Mouse (Mus musculus): ENCODE measurements around the gene Fam168a.
"Not testable (repeated sequence)": the region's sequence is repeated elsewhere in the genome, so short reads cannot be mapped to it uniquely, and the experiment has no call there.

Gene Fam168a

GRCm38 (mm10) chr7:100844385-100845025 lies 138.1 kb downstream of the Fam168a start:
- DNase-seq: no peak

- DNase-seq: no peak
These were observed 138.6 kb downstream of the Fam168a start for GRCm38 (mm10) chr7:100845026-100845400.

- DNase-seq: peak; percentile 81
These were observed 139.0 kb downstream of the Fam168a start for GRCm38 (mm10) chr7:100845412-100845811.

GRCm38 (mm10) chr7:100846033-100846432 lies 139.6 kb downstream of the Fam168a start:
- not testable (repeated sequence) for DNase-seq

GRCm38 (mm10) chr7:100847131-100847530 lies 140.7 kb downstream of the Fam168a start:
- no peak for DNase-seq

GRCm38 (mm10) chr7:100848744-100849143 lies 142.3 kb downstream of the Fam168a start:
- DNase-seq: peak; percentile 84

GRCm38 (mm10) chr7:100849508-100849907 lies 143.1 kb downstream of the Fam168a start:
- no peak for DNase-seq

- no peak for DNase-seq
These were observed 145.3 kb downstream of the Fam168a start for GRCm38 (mm10) chr7:100851481-100852356.

GRCm38 (mm10) chr7:100853396-100853795 lies 147.0 kb downstream of the Fam168a start:
- DNase-seq: no peak

- DNase-seq: no peak
These were observed 147.8 kb downstream of the Fam168a start for GRCm38 (mm10) chr7:100854137-100854814.

- no peak for DNase-seq
These were observed 148.4 kb downstream of the Fam168a start for GRCm38 (mm10) chr7:100854861-100855260.

- DNase-seq: no peak
These were observed 148.9 kb downstream of the Fam168a start for GRCm38 (mm10) chr7:100855300-100855699.

GRCm38 (mm10) chr7:100855795-100856573 lies 149.5 kb downstream of the Fam168a start:
- DNase-seq: peak; percentile 62

GRCm38 (mm10) chr7:100860450-100860849 lies 154.0 kb downstream of the Fam168a start:
- DNase-seq: no peak

GRCm38 (mm10) chr7:100861209-100861608 lies 154.8 kb downstream of the Fam168a start:
- DNase-seq: no peak

- DNase-seq: no peak
These were observed 155.9 kb downstream of the Fam168a start for GRCm38 (mm10) chr7:100862353-100862752.

- DNase-seq: peak; percentile 97
These were observed 156.6 kb downstream of the Fam168a start, which contains the start of gene Relt for GRCm38 (mm10) chr7:100862828-100863638. TSS of gene Relt (minus strand) at chr7:100863446.

- peak; percentile 75 for DNase-seq
These were observed 160.2 kb downstream of the Fam168a start for GRCm38 (mm10) chr7:100866675-100867074.

- no peak for DNase-seq
These were observed 161.1 kb downstream of the Fam168a start for GRCm38 (mm10) chr7:100867561-100867960.

GRCm38 (mm10) chr7:100868551-100868950 lies 162.1 kb downstream of the Fam168a start:
- DNase-seq: no peak

- no peak for DNase-seq
These were observed 163.6 kb downstream of the Fam168a start for GRCm38 (mm10) chr7:100869877-100870629.

All from lung, postnatal 10 days (tissue).